15 mouse cellular contexts compared by ENCODE assay signal in the genomic region with DNA sequence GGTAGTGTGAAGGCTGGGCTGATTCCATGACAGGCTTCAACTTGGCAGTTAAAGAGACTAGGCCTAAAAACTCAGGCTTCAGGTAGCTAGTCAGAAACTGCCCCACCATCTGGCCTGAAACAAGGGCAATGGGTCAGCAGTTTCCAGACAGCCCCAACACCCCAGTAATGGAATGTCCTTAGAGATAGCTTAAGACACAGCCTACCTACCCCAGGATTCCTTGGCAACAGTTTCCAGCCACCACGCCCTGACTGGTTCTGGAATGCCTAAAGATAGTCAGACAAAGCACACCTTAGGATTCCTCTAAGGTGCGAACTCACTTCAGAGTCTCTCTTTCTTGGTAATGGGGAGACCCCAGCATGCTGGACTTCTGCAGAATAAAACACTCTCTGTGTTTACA. TPM values are rescaled to one million over a fixed set of nuclear protein-coding genes. Genes with fewer than 3 reads are reported as not detected.
"Had no signal": no experiment of that assay in that cellular context is flagged by ENCODE, and none has a peak within 500 bp of the region (broad histone marks: within the 10 kb centered on the region; RNA-seq: fewer than 3 reads in every experiment).

No protein-coding gene starts in this region.

- H3K4me3 ChIP-seq: hindbrain, embryonic 15.5 days; left cerebral cortex, adult 2 months; limb, embryonic 15.5 days; midbrain, embryonic 13.5 days; myocyte; neural tube, embryonic 15.5 days had no signal

- H3K9ac ChIP-seq: hindbrain, embryonic 15.5 days; limb, embryonic 15.5 days; liver, embryonic 14.5 days; midbrain, embryonic 13.5 days; neural tube, embryonic 15.5 days had no signal

- DNase-seq: kidney, adult 11 months; kidney, postnatal 14 days had no signal

- ATAC-seq: midbrain, embryonic 13.5 days had no signal

- H3K27me3 ChIP-seq: hindbrain, embryonic 15.5 days; limb, embryonic 15.5 days; neural tube, embryonic 15.5 days had no signal

- H3K4me1 ChIP-seq: limb, embryonic 15.5 days had no signal

- H3K36me3 ChIP-seq: hindbrain, embryonic 15.5 days; limb, embryonic 15.5 days; midbrain, embryonic 13.5 days; neural tube, embryonic 15.5 days had no signal

- H3K4me2 ChIP-seq: hindbrain, embryonic 15.5 days; limb, embryonic 15.5 days; midbrain, embryonic 13.5 days; neural tube, embryonic 15.5 days had no signal

- H3K9me3 ChIP-seq: hindbrain, embryonic 15.5 days; limb, embryonic 15.5 days; midbrain, embryonic 13.5 days; neural tube, embryonic 15.5 days had no signal

- H3K27ac ChIP-seq: hindbrain, embryonic 15.5 days; left cerebral cortex, adult 2 months; limb, embryonic 15.5 days; liver, embryonic 14.5 days; midbrain, embryonic 13.5 days; neural tube, embryonic 15.5 days had no signal

RNA-seq across cellular contexts. Expression of gene Acsbg2, which starts 51.9 kb away (rescaled TPM):
- polyA plus RNA-seq: hindbrain, embryonic 15.5 days; kidney, embryonic 14.5 days; large intestine, adult 2 months; limb, embryonic 11.5 days; limb, embryonic 15.5 days; liver, embryonic 14.5 days; lung, embryonic 16.5 days; midbrain, embryonic 13.5 days; myocyte; neural tube, embryonic 11.5 days; neural tube, embryonic 15.5 days; thymus, postnatal 0 days had no signal
